Mouse (Mus musculus) liver, adult 10 weeks (tissue): Measurements from ENCODE around the gene Sry. TPM values are rescaled to one million over a fixed set of nuclear protein-coding genes. Genes with fewer than 3 reads are reported as not detected.

Experiments used
- polyA plus RNA-seq: library from polyadenylated mRNA; stranded (reverse); fragments of 350-450 nt; fragmentation: Illumina TruSeq; extraction: RNeasy Lipid Tissue Mini Kit (QIAGEN cat#74804); gene quantifications from one replicate; pipeline ENCODE4 v1.2.3, GENCODE M21; 2014; ENCODE audit warnings: low read depth, low replicate concordance

Sry gene
- polyA plus RNA-seq, result not detected

GRCm38 (mm10) chrY:2663558-2663957, at the start of gene Sry:
TSS of gene Sry (minus strand) at chrY:2663658.

Other genes starting within 250 kb of the Sry start
- not detected for gene H2al2c, start 64.6 kb downstream of the Sry start, polyA plus RNA-seq
- gene H2al2b, start 57.0 kb upstream of the Sry start, polyA plus RNA-seq, result not detected
- not detected for gene Gm4064, start 132.5 kb upstream of the Sry start, polyA plus RNA-seq
- gene Rbmy, start 167.0 kb upstream of the Sry start, polyA plus RNA-seq, result not detected
- gene Gm10256, start 167.0 kb upstream of the Sry start, polyA plus RNA-seq, result not detected
- gene Gm10352, start 237.3 kb upstream of the Sry start, polyA plus RNA-seq, result not detected